Mouse (Mus musculus): ENCODE measurements around the gene Tmem132d.

DNA sequence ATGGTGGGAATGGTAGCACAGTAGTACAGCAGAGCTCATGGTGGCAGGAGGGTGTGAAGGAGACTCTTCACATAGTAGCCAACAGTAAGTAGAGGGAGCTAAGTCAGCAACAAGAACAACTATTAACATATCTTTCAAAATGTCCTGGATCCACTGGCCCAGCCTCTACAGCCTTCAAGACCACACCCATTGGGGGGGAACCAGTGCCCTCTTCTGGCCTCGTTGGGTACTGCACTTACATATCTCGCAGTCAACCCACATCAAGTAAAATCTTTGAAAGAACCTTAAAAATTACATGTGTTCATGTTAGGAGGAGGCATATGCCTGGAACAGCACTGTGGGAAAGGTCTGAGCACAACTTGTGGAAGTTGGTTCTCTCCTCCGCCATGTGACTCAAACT is 17.9 kb upstream of the Tmem132d start:
- TF ChIP-seq CTCF (conservative IDR thresholded peaks at IDR 0.05; ENCODE audit: insufficient read depth, insufficient read length, low read depth, low read length): peak; percentile 32; the same call in 1 of the 2 replicates
- no peak for TF ChIP-seq POLR2A (IDR thresholded peaks at IDR 0.05; ENCODE audit: low read depth, low read length)
